Mouse (Mus musculus): ENCODE results near the gene Ccr9.

Gene Ccr9

DNA sequence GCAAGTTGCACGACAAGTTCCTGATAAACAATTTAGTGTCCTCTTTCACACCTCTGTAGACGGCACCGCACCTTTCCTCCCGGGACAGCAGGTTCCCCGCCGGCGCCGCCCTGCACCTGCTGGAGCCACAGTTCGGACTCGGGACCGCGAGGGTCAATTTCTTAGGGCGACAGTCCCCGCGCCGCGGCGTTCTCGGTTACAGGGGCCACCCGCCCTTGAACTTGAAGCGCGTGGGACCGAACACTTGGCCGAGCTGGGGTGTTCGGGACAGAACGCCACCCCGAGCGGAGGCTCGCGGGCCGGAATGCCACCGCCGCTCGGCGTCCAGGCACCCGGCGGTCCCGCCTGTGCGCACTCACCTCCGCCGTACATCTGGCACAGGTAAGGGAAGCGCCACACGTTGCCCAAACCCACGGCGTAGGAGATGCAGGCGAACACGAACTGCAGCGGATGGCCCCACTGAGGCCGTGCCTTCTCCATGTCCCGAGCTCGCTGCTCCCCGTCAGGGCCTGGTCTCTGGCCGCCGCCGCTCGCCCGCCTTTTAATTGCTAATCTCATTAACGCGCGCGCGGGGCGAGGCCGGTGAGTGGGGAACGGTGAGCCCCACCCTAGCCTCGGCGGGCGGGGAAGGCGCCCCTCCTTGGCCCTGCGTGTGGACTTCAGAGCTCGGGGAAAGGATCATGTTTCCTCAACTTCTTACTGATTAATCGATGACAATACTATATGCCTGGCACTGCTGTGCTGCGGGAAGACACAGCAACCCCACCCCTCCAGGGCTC, at the start of gene Ccr9, which contains the start of gene Slc6a20a:
Gene Ccr9, plus strand, starts transcription at position 113 of the 779 bp plus-strand sequence.
Gene Slc6a20a, minus strand, starts transcription at position 559 of the 779 bp plus-strand sequence.
- WGBS = 3% methylated on average over 73 of the region's 73 CpGs

DNA sequence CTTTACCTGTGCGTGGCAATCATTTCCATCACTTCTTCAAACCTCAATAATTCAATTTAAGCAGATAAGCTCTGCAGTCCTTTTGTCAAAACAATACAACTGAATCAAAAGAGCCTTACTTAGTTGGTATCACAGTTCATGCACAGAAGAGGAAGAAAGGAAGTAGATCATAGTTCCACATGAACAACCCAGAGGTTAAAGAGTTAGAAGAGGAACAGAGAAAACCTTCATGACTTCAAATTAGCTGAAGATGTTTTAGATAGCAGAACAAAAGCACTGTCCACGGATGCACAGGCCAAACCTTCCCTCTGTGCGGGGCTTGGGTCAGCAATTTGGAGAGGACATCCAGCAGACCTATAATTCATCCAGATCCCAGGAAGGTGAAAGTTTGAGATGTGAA, 46.6 kb upstream of the Ccr9 start:
- 88% methylated on average over 3 of the region's 3 CpGs for WGBS

DNA sequence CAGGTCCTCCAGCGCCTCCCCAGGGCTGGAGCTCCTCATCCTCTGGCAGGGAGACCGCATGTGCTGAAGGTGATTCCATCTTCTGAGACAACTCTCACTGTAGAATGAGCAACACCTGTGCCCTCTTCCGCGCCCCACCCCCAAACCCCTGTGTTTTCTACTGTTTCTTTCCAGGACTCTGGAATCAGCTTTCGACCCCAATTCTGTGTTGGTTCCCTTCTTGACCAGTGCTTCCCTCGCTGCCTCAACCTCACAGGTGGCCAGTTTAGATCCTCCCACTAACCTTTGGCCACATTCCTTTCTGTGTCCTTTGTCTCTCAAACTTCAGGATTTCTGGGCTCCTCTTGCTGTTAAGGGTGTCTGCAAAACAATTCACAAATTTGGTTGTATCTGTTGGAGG, 46.0 kb upstream of the Ccr9 start, which contains the start of gene Slc6a20b:
Gene Slc6a20b, minus strand, starts transcription at position 285 of the 400 bp plus-strand sequence.
- WGBS = 85% methylated on average over 6 of the region's 6 CpGs

DNA sequence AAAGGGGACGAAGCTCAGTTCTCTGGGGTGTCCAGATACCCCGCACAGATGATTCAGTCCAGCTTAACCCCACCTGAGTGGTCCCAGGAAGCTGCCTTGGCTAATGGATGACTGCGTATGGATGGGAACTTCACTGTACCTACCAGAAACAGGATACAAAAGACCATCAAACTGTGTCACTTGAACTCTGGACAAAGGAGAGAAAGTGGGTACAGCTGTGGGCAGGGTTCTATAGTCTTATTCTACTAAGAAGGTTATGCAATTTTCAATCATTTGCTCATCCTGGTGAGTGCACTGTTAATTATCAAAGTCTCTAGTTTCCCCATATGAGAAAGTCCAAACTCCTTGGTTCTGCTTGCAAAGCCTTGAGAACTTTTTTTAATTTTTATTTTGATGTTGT, 45.2 kb upstream of the Ccr9 start:
- 87% methylated on average over 3 of the region's 3 CpGs for WGBS

DNA sequence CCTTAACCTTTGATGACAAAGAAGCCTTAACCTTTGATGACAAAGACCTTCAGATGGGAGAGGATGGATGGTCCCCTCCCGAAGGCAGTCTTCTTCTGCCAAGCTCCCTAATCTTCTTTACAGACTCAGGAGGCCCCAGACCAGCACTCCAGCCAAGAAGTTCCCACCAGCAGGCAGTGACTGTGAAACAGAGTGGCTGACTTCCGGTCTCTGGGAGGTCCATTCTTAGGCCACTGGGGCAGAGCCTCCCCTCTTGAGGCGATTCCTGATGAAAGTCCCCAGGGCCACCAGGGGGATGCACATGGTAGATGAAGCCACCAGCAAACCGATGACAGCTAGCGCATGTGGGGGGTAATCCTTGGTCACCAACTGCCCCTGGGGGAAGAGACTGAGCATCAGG, 41.5 kb upstream of the Ccr9 start:
- WGBS = 84% methylated on average over 5 of the region's 5 CpGs

DNA sequence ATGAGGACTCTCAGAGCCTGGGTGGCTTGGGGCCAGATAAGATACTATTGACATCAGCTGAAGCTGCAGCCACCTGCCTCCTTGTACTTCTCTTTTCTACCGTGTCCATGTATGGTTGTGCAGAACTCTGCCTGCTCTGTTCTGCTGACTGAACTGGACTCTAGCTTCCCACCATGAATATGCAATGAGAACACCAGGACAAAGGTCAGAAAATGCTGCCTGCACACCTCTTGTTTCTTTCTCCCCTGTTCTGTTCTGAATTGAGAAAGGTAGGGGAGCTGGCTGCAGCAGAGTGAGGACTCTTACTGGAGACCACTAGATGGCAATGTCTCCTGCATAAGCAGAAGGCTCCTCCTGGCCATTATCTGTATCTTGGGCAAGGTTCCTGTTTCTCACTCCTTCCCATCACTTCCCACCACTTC, 39.6 kb upstream of the Ccr9 start:
- 79% methylated on average over 1 of the region's 1 CpGs for WGBS

DNA sequence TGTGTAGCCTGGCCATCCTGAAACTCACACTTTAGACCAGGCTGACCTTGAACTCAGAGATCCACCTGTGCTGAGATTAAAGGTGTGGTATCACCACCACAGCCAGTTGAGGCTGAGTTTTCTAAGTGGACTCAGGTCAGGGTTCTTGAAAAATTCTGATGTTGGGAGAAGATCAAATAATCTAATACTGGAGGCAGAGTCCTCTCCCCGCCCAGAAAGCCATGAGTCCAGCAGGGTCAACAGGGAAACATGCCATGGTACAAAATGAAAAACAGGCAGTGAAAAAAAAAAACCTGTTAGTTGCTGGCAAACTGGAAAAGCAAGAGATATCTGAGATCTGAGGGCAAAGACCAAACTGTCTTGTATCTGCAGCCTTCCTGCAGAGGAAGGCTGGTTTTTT, 38.1 kb upstream of the Ccr9 start:
- 73% methylated on average over 1 of the region's 1 CpGs for WGBS

DNA sequence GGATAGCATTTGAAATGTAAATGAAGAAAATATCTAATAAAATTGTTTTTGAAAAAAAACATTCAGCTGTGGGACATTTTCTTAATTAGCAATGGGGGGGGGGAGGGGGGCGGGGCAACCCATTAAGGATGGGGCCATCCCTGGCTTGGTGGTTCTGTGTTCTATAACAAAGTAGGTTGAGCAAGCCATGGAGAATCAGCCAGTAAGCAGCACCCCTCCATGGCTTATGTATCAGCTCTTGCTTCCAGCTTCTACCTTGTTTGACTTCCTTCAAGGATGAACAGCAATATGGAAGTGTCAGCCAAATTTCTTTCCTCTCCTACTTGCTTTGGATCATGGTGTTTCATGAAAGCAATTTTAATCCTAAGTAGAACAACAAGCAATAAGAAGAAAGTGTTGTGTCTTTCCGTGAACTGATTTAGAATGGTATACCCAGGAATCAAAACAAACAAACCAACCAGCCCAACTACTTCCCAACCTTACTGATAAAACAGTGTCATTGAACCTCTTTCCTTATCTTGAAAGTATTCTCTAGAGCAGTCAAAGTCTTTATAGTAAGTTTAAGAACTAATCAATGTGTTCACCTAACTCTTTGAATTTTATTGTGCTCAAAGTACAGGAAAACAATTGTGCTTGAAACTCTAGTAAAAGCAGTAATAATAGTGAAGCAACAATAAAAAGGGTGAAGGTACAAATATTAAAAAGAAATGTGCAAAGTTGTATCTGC, 28.3 kb upstream of the Ccr9 start:
- WGBS = 94% methylated on average over 2 of the region's 2 CpGs

DNA sequence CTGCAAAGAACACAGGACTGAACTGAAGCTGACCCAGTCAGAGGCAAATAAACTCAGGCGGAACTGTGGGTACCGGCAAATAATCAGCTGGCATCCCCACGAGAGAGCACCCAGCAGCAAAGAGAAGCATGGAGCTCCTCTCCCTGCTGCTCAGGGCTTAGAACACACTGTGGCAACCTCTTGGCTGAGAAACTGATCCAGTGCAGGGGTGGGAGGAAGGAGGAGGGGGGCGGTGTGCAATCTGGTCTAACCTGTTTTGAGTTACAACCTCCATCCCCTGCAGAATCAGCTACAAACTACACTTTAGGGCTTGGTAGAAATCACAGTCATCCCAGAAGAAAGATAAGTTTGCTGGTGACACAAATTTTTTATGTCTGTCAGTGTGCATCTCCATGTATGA, 26.9 kb upstream of the Ccr9 start:
- 48% methylated on average over 4 of the region's 4 CpGs for WGBS

DNA sequence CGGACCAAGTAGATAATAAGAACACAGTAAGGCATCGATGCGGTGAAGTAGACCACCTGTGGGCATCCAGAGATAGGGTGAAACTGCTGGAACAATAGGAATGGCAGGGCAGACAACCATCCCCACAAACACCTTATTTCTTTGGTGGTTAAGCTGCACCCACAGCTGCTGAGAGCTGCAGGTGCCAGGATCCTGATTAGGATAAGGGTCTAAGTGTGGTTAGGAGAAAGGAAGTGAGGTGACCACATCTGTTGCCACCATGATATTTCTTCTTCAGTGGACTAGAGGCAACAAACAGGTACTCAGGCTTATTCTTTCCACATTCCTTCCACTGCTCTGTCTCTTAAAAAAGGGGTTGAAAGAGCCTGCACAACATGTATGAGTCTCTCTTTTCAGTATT, 20.8 kb upstream of the Ccr9 start:
- 84% methylated on average over 3 of the region's 3 CpGs for WGBS

DNA sequence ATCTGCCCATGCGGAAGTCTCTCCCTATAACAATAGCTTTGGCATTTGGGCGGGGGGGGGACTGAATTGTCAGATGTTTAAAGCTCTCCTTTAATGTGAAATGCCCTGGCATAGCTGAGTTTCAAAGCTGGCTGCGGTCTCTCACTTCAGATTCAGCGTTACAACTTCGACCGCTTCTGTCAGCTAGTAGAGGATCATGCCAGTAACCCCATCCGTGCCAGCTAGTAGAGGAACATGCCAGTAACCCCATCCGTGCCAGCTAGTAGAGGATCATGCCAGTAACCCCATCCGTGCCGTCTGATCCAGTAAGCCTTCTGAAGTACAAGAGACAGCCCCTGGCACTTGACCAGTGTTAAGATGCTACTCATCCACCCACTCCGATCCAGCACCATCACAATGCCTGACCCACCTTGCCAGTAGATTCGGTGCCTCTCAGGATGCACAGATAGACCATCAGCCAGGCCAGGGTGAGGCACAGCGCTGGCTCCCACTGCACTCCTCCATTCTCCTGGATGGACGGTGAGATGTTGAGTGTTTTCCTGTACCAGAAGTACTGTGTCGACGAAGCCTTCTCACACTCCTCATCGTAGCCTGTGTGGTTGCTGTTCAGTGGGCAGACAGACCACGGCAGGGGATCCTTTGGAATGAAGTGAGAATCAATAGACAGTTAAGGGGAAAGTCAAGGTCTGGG, 18.1 kb upstream of the Ccr9 start:
- WGBS = 58% methylated on average over 18 of the region's 18 CpGs

DNA sequence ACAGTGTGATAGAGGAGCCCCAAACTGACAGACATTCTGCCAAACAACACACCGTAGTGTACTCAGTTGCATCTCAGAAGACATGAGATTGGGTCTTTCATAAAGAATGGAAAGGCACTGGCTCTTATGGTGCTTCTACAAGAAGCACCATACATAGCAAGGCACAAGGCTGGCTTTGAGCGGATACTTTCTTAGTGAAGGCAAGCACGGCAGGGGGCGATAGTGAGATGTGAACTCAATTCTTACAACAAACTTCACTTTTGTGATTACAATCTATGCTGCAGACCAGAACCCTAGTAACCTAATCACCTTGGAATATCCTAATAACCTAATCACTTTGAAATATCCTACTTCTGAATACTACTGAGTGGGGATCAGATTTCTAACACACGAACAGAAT, 12.6 kb upstream of the Ccr9 start:
- WGBS = 49% methylated on average over 5 of the region's 5 CpGs

DNA sequence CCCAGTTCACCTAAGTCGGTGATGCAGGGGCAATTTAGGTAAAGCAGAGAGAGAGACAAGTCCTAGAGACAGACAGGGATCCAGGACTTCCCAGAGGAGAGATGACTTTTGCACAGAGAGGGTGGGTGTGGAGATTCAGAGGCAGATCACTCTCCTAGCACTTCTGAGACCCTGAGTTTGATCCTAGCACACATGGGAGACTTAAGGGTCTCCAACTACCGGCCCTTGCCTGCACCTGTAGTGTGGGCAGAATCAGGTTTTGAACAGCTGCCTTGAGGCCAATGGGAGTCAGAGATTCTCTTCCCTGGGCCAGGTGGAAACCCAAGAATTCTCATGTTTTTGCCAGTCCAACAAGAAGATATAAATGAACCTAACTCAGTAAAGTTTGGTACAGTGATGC, 959 bp downstream of the Ccr9 start:
- WGBS = 61% methylated on average over 2 of the region's 2 CpGs

DNA sequence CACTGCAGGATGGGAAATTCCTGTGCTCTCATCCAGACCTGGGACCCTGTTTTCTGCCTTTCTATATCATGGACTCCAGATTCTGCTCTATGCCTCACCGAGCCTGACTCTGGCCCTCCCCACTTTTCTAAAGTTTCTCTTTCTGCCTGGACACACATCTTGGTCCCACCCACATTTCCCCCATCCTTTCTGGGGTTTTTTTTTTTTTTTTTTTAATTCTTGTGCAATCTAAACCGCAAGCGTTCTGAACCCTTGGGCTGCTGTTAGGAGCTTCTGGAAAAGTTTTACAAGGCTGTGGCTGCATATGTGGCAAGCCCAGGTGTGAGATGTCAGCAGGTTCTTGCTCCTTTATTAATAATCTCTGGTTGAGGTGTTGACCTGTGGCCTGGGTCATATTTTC, 5.5 kb downstream of the Ccr9 start:
- WGBS = 74% methylated on average over 3 of the region's 3 CpGs

DNA sequence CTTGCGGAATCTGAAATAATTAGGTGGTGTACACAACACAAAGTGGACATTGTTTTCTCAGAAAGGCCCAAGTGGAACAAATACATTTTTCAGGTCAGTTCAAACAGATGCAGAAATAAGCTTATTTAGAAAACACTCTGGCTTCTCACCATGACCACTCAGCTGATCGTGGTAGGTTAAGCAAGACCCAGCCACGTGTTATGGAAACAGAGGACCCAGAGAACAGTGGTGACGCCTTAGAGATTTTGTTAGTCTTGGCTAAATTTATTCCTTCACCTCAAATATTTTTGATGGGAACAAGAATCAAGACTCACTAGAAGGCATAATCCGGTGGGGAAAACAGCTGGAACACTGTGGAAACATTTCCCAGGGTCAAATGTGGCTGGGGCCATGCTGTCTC, 8.0 kb downstream of the Ccr9 start:
- 69% methylated on average over 5 of the region's 5 CpGs for WGBS

DNA sequence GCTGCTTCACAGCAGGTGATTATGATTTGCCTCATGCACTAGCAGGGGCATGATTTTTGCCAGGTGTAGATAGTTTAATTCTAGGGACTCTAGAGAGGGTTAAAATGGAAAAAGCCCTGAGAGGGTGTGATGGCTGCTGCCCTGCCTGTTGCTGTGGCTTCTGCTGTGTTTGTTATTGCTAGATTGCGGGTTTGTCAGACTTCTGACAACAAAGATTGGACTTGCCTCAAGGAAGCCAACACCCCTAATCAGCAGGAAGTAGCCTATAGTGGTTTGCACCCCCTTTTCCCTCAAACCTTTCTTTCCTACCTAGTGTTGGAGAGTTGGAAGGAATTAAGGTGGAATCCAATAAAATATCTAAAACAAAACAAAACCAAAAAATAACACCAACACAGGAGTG, 10.0 kb downstream of the Ccr9 start:
- 75% methylated on average over 1 of the region's 1 CpGs for WGBS

DNA sequence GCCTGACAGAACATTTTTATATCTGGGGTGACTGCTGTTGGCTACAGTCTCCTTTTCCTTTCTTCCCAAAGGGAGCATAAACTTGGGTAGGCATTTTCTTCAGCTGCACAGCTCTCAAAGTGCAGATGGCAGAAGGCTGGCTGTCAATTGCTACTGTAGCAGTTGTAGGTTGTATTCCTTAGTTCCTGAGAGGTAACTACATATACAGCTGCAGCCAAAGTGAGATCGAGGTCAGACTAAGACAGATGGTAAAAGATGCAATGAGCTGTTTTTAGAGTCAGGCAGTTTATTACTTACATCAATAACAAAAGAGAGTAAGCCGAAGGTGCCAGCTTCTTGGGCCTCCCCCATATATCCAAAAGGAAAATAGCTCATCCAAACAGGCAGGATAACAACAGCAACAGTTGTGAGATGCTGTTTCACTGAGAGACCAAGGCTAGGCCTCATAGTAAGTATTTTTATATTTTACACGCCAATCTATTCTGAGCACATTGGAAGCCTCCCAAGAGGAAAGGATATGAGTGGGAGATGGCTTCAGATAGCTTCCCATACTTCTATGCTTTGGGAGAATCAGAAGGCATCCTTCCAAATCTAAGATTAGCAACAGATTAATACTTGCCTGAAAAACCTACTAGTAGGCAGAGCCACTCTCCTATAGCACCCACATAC, 17.5 kb downstream of the Ccr9 start:
- WGBS = 53% methylated on average over 3 of the region's 3 CpGs

DNA sequence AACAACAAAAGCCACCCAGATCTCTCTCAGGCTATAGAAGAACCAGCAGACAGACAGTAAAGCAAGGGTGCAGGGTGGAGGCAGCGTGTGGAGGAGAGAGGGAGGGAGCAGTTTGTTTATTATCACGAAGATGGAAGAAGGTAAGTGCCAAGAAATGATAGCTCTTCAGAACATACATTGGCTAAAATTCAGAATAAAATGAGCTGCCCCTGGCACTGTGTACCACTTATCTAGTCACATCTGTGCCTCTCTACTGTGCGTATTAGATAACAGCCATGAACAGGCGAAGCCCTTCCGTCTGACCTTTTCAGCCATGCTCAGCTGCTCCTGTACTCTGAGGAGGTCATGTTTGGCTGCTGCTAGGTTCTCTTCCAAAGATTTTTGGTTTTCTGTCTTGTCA, 23.6 kb downstream of the Ccr9 start:
- 86% methylated on average over 5 of the region's 5 CpGs for WGBS

DNA sequence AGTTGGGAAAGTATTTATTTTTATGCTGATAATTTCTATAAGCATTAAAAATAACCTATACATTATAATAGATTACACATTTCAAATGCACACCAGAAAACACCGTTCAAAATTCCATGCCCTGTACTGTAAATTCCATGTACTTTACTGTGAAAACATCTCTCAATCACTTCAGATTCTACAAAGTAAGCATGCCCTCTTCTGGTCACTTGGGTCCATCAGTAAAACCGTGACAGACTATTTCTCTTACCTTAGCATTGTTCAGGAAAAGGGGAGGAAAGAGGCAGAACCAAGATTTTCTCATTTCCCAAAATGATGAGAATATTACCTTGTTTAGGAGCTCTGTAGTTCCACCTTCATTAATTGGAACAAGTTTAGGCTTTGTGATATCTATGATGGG, 31.0 kb downstream of the Ccr9 start:
- WGBS = 36% methylated on average over 2 of the region's 2 CpGs

DNA sequence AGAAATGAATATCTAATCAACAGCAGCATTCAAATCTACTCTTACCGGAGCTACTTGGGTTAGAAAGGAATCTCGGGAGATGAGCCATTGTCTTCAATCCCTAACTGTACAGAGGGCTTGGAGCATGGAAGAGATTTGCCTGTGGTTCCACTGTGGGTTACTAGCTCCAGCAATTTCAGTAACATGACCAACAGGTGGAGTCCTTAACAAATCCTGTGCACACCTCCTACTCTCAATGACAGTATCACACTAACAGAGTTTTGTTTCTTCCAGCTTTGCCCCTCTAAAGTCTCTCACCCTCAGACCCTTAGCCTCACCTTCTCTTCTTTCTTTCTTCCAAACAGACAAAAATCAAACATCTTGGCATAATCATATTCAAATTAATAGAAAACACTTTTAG, 34.9 kb downstream of the Ccr9 start:
- 76% methylated on average over 2 of the region's 2 CpGs for WGBS

DNA sequence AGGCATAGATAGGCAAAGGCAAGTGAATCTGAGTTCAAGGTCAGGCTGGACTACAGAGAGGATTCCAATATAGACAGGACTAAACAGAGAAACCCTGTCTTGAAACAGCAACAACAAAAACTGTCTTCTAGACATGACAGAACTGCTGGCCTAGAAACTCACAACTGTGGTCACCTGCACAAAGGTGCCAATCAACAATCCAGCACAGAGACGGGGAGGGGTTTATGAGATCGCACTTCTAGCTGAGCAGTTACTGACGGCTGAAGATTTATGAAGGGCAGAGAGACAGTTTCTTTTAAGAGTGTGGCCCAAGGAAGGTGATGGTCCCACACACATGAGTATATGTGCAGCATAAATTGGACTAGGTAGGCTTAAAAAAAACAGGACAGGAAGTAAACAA, 38.1 kb downstream of the Ccr9 start:
- WGBS = 67% methylated on average over 3 of the region's 3 CpGs

Data from cerebral cortex, adult 2 months (tissue).